Mouse (Mus musculus): Measurements from ENCODE around the gene Mrps35. TPM values are rescaled to one million over a fixed set of nuclear protein-coding genes. Genes with fewer than 3 reads are reported as not detected.

Mrps35 gene
- total RNA-seq, 1 experiment = 63.4 TPM

DNA sequence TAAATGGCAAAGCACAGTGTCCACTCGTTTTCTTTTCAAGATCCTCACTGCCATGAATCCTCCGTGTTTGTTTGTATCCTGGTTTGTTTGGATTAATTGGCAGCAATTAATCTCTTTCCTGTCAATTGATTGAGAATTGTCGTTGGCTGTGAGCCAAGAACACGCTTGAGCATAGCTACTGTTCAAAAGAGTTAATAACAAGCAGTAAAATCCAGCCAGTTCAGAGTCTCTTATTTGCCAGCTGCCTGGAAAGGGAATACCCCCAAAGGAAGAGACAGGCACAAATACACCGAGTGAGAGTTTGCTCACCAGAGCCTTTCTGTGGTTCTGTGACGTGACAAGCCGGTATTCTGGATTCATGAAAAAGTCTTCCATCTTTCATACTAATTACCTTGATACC, 19.5 kb downstream of the Mrps35 start:
- no peak overlapping the region for H3K9ac ChIP-seq (ENCODE audit: insufficient read depth, low read depth, low read length, poor library complexity, severe bottlenecking)
- DNase-seq (ENCODE audit: low read depth, low spot score) = no peak
- peaks cover 31% of the 10 kb centered on the region for H3K36me3 ChIP-seq (ENCODE audit: control insufficient read depth, insufficient read depth, low read length, poor library complexity, severe bottlenecking)
- no peak overlapping the region for H3K27ac ChIP-seq (ENCODE audit: insufficient read depth, low read depth, low read length, poor library complexity, severe bottlenecking)
- no peak overlapping the region for H3K4me3 ChIP-seq (ENCODE audit: insufficient read depth in 1 of 2, low read depth in 1 of 2, low read length in 2 of 2, poor library complexity in 1 of 2, severe bottlenecking in 1 of 2)
- in situ Hi-C loops (cut with MboI; ENCODE audit: low sequenced_read_pairs in 2 of 2, unreplicated experiment in 2 of 2) = no loop called here
- peaks cover 0 to 4% of the 10 kb centered on the region in 2 experiments; a peak in 1 of 4 replicates for H3K4me1 ChIP-seq (ENCODE audit: control insufficient read depth in 2 of 2, insufficient read depth in 2 of 2, low read length in 2 of 2, poor library complexity in 1 of 2)
- H3K9me3 ChIP-seq (ENCODE audit: control insufficient read depth, insufficient read depth, low read depth, low read length) = no peaks in the 10 kb centered on the region
- TF ChIP-seq HCFC1 (IDR thresholded peaks at IDR 0.05; ENCODE audit: borderline replicate concordance, insufficient read depth, low read length) (no peak), ZNF384 (IDR thresholded peaks at IDR 0.05; ENCODE audit: low read depth, low read length) (no peak), MAFK (IDR thresholded peaks at IDR 0.05; ENCODE audit: insufficient read depth, low read depth, low read length) (no peak), CHD2 (IDR thresholded peaks at IDR 0.05; ENCODE audit: low read depth, low read length) (no peak), ZC3H11A (IDR thresholded peaks at IDR 0.05; ENCODE audit: borderline replicate concordance, low read depth, low read length) (no peak)

GRCm38 (mm10) chr6:147062694-147063093, 20.1 kb downstream of the Mrps35 start:
- peaks cover 0 to 4% of the 10 kb centered on the region in 2 experiments; a peak in 1 of 4 replicates for H3K4me1 ChIP-seq (ENCODE audit: control insufficient read depth in 2 of 2, insufficient read depth in 2 of 2, low read length in 2 of 2, poor library complexity in 1 of 2)
- no peak overlapping the region for H3K4me3 ChIP-seq (ENCODE audit: insufficient read depth in 1 of 2, low read depth in 1 of 2, low read length in 2 of 2, poor library complexity in 1 of 2, severe bottlenecking in 1 of 2)
- TF ChIP-seq ZNF384 (IDR thresholded peaks at IDR 0.05; ENCODE audit: low read depth, low read length) = no peak
- TF ChIP-seq HCFC1 (IDR thresholded peaks at IDR 0.05; ENCODE audit: borderline replicate concordance, insufficient read depth, low read length) = no peak
- no peak for TF ChIP-seq MAFK (IDR thresholded peaks at IDR 0.05; ENCODE audit: insufficient read depth, low read depth, low read length)
- TF ChIP-seq ZC3H11A (IDR thresholded peaks at IDR 0.05; ENCODE audit: borderline replicate concordance, low read depth, low read length) = no peak
- no peak for TF ChIP-seq CHD2 (IDR thresholded peaks at IDR 0.05; ENCODE audit: low read depth, low read length)
- peaks cover 32% of the 10 kb centered on the region for H3K36me3 ChIP-seq (ENCODE audit: control insufficient read depth, insufficient read depth, low read length, poor library complexity, severe bottlenecking)
- H3K9me3 ChIP-seq (ENCODE audit: control insufficient read depth, insufficient read depth, low read depth, low read length) = no peaks in the 10 kb centered on the region
- H3K9ac ChIP-seq (ENCODE audit: insufficient read depth, low read depth, low read length, poor library complexity, severe bottlenecking) = no peak overlapping the region
- H3K27ac ChIP-seq (ENCODE audit: insufficient read depth, low read depth, low read length, poor library complexity, severe bottlenecking) = no peak overlapping the region
- DNase-seq (ENCODE audit: low read depth, low spot score) = no peak
- in situ Hi-C loops (cut with MboI; ENCODE audit: low sequenced_read_pairs in 2 of 2, unreplicated experiment in 2 of 2) = no loop called here

DNA sequence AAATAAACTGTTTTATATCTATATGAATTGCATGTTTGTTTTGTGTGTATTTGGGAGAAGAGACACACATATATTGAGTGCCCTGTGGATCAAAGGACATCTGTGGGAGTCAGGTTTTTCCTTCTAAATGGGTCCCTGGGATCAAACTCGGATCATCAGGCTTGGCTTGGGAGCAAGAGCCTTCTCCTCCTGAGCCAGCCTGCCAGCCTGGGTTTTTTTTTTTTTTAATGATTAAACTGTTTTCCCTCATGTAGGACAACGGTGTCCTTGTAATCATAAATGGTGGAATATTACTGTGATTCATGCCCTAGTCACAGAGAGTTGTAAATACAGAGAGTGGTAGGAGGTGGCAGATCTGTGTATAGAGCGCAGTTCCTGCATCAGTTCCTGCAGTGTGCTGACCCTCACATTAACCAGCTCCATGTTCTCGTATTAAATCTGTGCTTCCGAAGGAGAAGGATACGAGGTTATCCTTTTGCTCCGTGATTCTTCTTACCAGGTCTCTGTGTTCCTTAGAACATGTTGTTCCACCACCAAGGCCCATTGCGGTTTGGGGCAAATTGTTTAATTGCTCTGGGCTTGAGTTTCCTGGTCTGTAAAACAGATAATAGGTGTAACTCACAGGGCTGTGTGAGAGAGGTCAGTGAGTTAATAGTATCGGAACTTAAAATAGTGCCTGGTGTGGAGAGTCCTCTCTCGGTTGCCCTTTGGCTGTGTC, 21.8 kb downstream of the Mrps35 start:
- Histone ChIP-seq H3K27ac (ENCODE audit: insufficient read depth, low read depth, low read length, poor library complexity, severe bottlenecking) (no peak overlapping the region), H3K4me3 (ENCODE audit: insufficient read depth in 1 of 2, low read depth in 1 of 2, low read length in 2 of 2, poor library complexity in 1 of 2, severe bottlenecking in 1 of 2) (no peak overlapping the region), H3K36me3 (ENCODE audit: control insufficient read depth, insufficient read depth, low read length, poor library complexity, severe bottlenecking) (peaks cover 30% of the 10 kb centered on the region), H3K9ac (ENCODE audit: insufficient read depth, low read depth, low read length, poor library complexity, severe bottlenecking) (no peak overlapping the region), H3K9me3 (ENCODE audit: control insufficient read depth, insufficient read depth, low read depth, low read length) (no peaks in the 10 kb centered on the region), H3K4me1 (ENCODE audit: control insufficient read depth in 2 of 2, insufficient read depth in 2 of 2, low read length in 2 of 2, poor library complexity in 1 of 2) (peaks cover 0 to 4% of the 10 kb centered on the region in 2 experiments; a peak in 1 of 4 replicates)
- no peak for DNase-seq (ENCODE audit: low read depth, low spot score)
- in situ Hi-C loops (cut with MboI; ENCODE audit: low sequenced_read_pairs in 2 of 2, unreplicated experiment in 2 of 2) = no loop called here
- TF ChIP-seq ZNF384 (IDR thresholded peaks at IDR 0.05; ENCODE audit: low read depth, low read length) = no peak

GRCm38 (mm10) chr6:147064944-147065261, 22.3 kb downstream of the Mrps35 start:
- no peak overlapping the region for H3K27ac ChIP-seq (ENCODE audit: insufficient read depth, low read depth, low read length, poor library complexity, severe bottlenecking)
- DNase-seq (ENCODE audit: low read depth, low spot score) = no peak
- H3K4me3 ChIP-seq (ENCODE audit: insufficient read depth in 1 of 2, low read depth in 1 of 2, low read length in 2 of 2, poor library complexity in 1 of 2, severe bottlenecking in 1 of 2) = no peak overlapping the region
- in situ Hi-C loops (cut with MboI; ENCODE audit: low sequenced_read_pairs in 2 of 2, unreplicated experiment in 2 of 2) = no loop called here
- H3K9me3 ChIP-seq (ENCODE audit: control insufficient read depth, insufficient read depth, low read depth, low read length) = no peaks in the 10 kb centered on the region
- H3K4me1 ChIP-seq (ENCODE audit: control insufficient read depth in 2 of 2, insufficient read depth in 2 of 2, low read length in 2 of 2, poor library complexity in 1 of 2) = peaks cover 0 to 4% of the 10 kb centered on the region in 2 experiments; a peak in 1 of 4 replicates
- peaks cover 30% of the 10 kb centered on the region for H3K36me3 ChIP-seq (ENCODE audit: control insufficient read depth, insufficient read depth, low read length, poor library complexity, severe bottlenecking)
- H3K9ac ChIP-seq (ENCODE audit: insufficient read depth, low read depth, low read length, poor library complexity, severe bottlenecking) = no peak overlapping the region
- TF ChIP-seq ZNF384 (IDR thresholded peaks at IDR 0.05; ENCODE audit: low read depth, low read length) = no peak

GRCm38 (mm10) chr6:147075808-147076387, 33.3 kb downstream of the Mrps35 start:
- in situ Hi-C loops (cut with MboI; ENCODE audit: low sequenced_read_pairs in 2 of 2, unreplicated experiment in 2 of 2) = no loop called here
- DNase-seq (ENCODE audit: low read depth, low spot score) = no peak

More at GRCm38 (mm10) chr6:147075808-147076387, 33.3 kb downstream of the Mrps35 start:
- peaks cover 6 to 27% of the 10 kb centered on the region in 2 experiments; a peak in 3 of 4 replicates for H3K4me1 ChIP-seq (ENCODE audit: control insufficient read depth in 2 of 2, insufficient read depth in 2 of 2, low read length in 2 of 2, poor library complexity in 1 of 2)
- 0 out of 2 replicates have a peak overlapping the region, but pooled peaks have one; percentile 15 for H3K9ac ChIP-seq (ENCODE audit: insufficient read depth, low read depth, low read length, poor library complexity, severe bottlenecking)
- H3K9me3 ChIP-seq (ENCODE audit: control insufficient read depth, insufficient read depth, low read depth, low read length) = no peaks in the 10 kb centered on the region
- TF ChIP-seq CHD2 (IDR thresholded peaks at IDR 0.05; ENCODE audit: low read depth, low read length) (no peak), ZNF384 (IDR thresholded peaks at IDR 0.05; ENCODE audit: low read depth, low read length) (no peak), HCFC1 (IDR thresholded peaks at IDR 0.05; ENCODE audit: borderline replicate concordance, insufficient read depth, low read length) (no peak), MAFK (IDR thresholded peaks at IDR 0.05; ENCODE audit: insufficient read depth, low read depth, low read length) (no peak), ZC3H11A (IDR thresholded peaks at IDR 0.05; ENCODE audit: borderline replicate concordance, low read depth, low read length) (no peak)
- H3K27ac ChIP-seq (ENCODE audit: insufficient read depth, low read depth, low read length, poor library complexity, severe bottlenecking) = no peak overlapping the region
- H3K4me3 ChIP-seq (ENCODE audit: insufficient read depth in 1 of 2, low read depth in 1 of 2, low read length in 2 of 2, poor library complexity in 1 of 2, severe bottlenecking in 1 of 2) = no peak overlapping the region
- H3K36me3 ChIP-seq (ENCODE audit: control insufficient read depth, insufficient read depth, low read length, poor library complexity, severe bottlenecking) = peaks cover 9% of the 10 kb centered on the region; the same call in 1 of the 2 replicates

Measured in ES-E14 (cell line).